Mouse (Mus musculus): ENCODE measurements around the gene Wnk2.

The Wnk2 gene

GRCm38 (mm10) chr13:49042371-49042770, 105.4 kb downstream of the Wnk2 start:
- DNase-seq (ENCODE audit: low spot score): no peak

- DNase-seq (ENCODE audit: low spot score): peak; percentile 8
Measured at GRCm38 (mm10) chr13:49036928-49037574, 110.8 kb downstream of the Wnk2 start.

GRCm38 (mm10) chr13:49036436-49036835, 111.4 kb downstream of the Wnk2 start:
- DNase-seq (ENCODE audit: low spot score): peak; percentile 5

- DNase-seq (ENCODE audit: low spot score): no peak
Measured at GRCm38 (mm10) chr13:49031029-49031428, 116.8 kb downstream of the Wnk2 start.

GRCm38 (mm10) chr13:49028757-49029539, 118.9 kb downstream of the Wnk2 start:
- no peak for DNase-seq (ENCODE audit: low spot score)

- DNase-seq (ENCODE audit: low spot score): no peak
Measured at GRCm38 (mm10) chr13:49027057-49027456, 120.8 kb downstream of the Wnk2 start.

GRCm38 (mm10) chr13:49025521-49025920, 122.3 kb downstream of the Wnk2 start:
- DNase-seq (ENCODE audit: low spot score): no peak

GRCm38 (mm10) chr13:49024763-49025162, 123.1 kb downstream of the Wnk2 start:
- no peak for DNase-seq (ENCODE audit: low spot score)

GRCm38 (mm10) chr13:49021693-49022092, 126.1 kb downstream of the Wnk2 start:
- DNase-seq (ENCODE audit: low spot score): peak; percentile 12

GRCm38 (mm10) chr13:49020152-49020551, 127.7 kb downstream of the Wnk2 start:
- no peak for DNase-seq (ENCODE audit: low spot score)

GRCm38 (mm10) chr13:49017375-49017774, 130.4 kb downstream of the Wnk2 start:
- DNase-seq (ENCODE audit: low spot score): no peak

- no peak for DNase-seq (ENCODE audit: low spot score)
Measured at GRCm38 (mm10) chr13:49016311-49016761, 131.5 kb downstream of the Wnk2 start.

GRCm38 (mm10) chr13:49015366-49016306, 132.2 kb downstream of the Wnk2 start:
- DNase-seq (ENCODE audit: low spot score): no peak

DNA sequence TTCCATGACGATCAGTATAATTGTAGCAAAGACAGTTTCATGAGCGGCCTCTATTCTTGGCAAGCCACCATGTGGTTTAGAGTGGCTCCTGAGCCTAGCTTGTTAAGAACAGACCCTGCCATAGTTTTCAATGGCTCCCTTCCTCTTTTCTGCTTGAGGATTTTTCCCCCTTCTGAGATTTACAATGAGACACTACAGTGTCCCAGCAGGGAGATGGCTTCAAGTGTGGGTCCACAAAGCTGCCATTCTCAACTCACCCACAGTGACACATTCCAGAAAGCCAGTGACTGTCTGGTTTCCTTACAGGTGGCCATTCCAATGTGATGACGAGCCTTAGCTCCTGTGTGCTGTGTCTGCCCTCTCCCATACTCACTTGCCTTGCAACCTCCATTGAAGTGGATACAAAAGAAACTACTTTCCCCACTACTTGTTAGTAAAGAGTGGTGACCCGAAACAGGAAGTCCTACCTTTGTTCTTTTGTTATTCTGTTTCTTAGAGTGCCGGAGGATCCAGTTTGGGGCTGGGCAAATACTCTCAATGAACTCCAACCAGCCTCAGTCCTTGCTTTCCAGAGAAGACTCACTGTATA, 134.5 kb downstream of the Wnk2 start:
- DNase-seq (ENCODE audit: low spot score): no peak

- peak; percentile 43 for DNase-seq (ENCODE audit: low spot score)
Measured at GRCm38 (mm10) chr13:49001691-49002090, 146.1 kb downstream of the Wnk2 start.

- peak; percentile 83 for DNase-seq (ENCODE audit: low spot score)
Measured at GRCm38 (mm10) chr13:48998591-48998990, 149.2 kb downstream of the Wnk2 start.

GRCm38 (mm10) chr13:48996731-48997130, 151.1 kb downstream of the Wnk2 start:
- DNase-seq (ENCODE audit: low spot score): no peak

- DNase-seq (ENCODE audit: low spot score): no peak
Measured at GRCm38 (mm10) chr13:48994903-48995302, 152.9 kb downstream of the Wnk2 start.

DNA sequence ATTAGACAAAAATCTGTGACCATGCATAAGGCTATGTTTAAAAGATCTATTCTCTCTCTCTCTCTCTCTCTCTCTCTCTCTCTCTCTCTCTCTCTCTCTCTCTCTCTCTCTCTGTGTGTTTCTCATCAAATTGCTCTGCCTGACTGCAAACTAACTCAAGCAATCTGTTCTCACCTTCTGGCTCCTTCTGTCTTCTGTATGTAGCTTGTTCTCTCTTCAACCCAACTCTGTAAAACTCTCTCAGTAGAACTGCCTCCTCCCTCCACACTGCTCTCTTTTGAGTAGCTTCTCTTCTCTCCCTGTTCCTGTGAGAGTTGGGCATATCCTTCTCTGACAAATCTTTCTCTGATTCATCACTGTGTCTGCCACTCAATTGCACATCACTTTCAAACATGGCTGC, 154.9 kb downstream of the Wnk2 start:
- no peak for DNase-seq (ENCODE audit: low spot score)

GRCm38 (mm10) chr13:48990138-48990537, 157.7 kb downstream of the Wnk2 start:
- no peak for DNase-seq (ENCODE audit: low spot score)

Data from adipocyte (in vitro differentiated cells).